Mouse (Mus musculus): Measurements from ENCODE around the gene Slc5a11.

Gene Slc5a11

GRCm38 (mm10) chr7:123283826-123284225, 69.2 kb downstream of the Slc5a11 start:
- DNase-seq (ENCODE audit: low read depth, low spot score), result peak; percentile 83

- peak; percentile 31 for DNase-seq (ENCODE audit: low read depth, low spot score)
These were observed 71.3 kb downstream of the Slc5a11 start for GRCm38 (mm10) chr7:123285896-123286295.

GRCm38 (mm10) chr7:123287903-123288302, 73.3 kb downstream of the Slc5a11 start:
- DNase-seq (ENCODE audit: low read depth, low spot score), result no peak

DNA sequence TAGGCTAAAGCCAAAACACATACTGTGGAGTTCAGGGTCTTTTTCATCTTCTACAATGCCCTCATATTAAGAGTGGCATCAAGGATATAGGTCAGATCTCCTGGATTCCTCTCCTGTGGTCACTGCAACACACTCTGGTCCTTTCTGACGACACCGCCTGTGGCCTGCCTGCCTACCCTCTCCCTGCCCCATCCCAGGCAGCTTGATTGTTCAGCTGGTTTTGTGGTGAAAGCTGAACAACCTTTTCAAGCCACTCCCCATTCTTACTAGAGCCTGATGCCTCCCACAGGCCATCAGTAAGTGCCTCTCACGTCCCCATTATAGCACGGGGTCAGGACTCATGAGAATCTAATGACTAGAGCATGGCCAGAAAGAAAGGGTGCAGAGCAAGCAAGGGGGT, 74.6 kb downstream of the Slc5a11 start:
- DNase-seq (ENCODE audit: low read depth, low spot score), result no peak

GRCm38 (mm10) chr7:123291942-123292341, 77.4 kb downstream of the Slc5a11 start:
- no peak for DNase-seq (ENCODE audit: low read depth, low spot score)

GRCm38 (mm10) chr7:123293898-123294297, 79.3 kb downstream of the Slc5a11 start:
- no peak for DNase-seq (ENCODE audit: low read depth, low spot score)

GRCm38 (mm10) chr7:123295423-123295822, 80.8 kb downstream of the Slc5a11 start:
- DNase-seq (ENCODE audit: low read depth, low spot score), result no peak

GRCm38 (mm10) chr7:123296097-123296496, 81.5 kb downstream of the Slc5a11 start:
- no peak for DNase-seq (ENCODE audit: low read depth, low spot score)

DNA sequence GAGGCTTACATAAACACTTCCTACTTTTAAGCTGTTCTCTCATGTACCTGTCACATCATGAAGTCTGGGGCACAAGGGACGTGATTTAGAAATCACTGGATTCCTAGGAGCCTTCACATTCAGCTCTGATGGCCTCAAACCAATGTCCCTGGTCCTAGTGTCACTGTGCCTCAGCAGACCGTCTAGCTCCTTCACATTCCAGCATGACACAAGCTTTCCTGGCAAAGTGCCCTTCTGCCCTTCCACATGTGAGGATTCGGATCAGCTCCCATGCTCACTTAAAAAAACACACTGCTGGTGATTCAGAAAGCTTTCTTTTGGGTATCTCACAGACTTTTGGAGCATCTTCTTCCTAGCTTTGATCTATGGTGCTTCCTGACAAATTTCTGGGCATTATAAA, 83.6 kb downstream of the Slc5a11 start:
- no peak for DNase-seq (ENCODE audit: low read depth, low spot score)

DNA sequence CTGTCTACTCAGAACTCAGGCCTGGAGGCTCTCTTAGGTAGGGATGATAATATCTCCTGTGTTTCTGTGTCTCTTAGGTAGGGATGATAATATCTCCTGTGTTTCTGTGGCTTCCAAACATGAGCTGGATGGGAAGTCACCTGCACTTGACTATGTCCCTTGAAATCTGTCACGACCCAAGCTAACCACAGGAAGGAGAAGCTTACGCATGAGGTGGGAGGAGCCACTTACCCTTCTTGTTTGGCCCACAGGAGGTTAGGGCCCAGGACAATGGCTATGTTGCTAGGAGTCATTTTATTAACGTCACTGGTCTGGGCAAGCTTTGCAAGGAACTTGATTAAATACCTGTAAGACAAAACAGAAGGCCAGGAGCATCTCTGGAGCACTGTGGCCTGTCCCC, 85.7 kb downstream of the Slc5a11 start:
- no peak for DNase-seq (ENCODE audit: low read depth, low spot score)

DNA sequence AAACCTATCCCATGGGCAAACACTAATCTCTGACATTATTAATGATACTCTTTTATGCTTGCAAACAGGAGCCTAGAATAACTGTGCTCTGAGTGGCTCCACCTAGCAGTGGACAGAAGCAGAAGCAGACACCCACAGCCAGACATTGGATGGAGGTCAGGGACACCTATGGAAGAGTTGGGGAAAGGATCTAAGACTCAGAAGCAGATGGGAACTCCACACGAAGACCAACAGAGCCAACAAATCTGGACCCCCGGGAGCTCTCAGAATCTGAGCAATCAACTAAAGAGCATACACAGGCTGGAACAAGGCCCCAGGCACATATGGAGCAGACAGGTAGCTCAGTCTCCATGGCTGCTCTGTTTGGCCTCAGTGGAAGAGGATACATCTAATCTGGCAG, 90.8 kb downstream of the Slc5a11 start:
- no peak for DNase-seq (ENCODE audit: low read depth, low spot score)

DNA sequence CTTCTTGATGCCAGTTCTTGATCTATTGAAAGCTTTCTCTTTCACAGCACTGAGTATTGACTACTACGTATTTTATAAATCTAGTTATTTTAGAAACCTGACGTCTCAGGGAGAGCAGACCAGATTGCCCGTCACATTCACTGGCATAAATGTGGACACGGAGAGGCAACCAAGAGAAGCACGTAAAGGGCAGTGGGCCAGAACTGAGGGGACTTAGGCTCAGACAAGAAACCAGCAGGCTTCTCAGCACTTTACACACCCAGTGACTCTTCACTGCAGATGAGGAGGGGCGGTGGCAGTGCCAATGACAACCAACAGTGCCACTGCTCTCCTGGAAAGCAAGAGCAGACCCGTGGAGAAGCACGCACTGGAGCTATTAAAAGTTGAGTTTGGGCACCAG, 92.7 kb downstream of the Slc5a11 start:
- DNase-seq (ENCODE audit: low read depth, low spot score), result no peak

- DNase-seq (ENCODE audit: low read depth, low spot score), result no peak
These were observed 93.4 kb downstream of the Slc5a11 start for GRCm38 (mm10) chr7:123307887-123308558.

- DNase-seq (ENCODE audit: low read depth, low spot score), result no peak
These were observed 97.3 kb downstream of the Slc5a11 start for GRCm38 (mm10) chr7:123311836-123312235.

DNA sequence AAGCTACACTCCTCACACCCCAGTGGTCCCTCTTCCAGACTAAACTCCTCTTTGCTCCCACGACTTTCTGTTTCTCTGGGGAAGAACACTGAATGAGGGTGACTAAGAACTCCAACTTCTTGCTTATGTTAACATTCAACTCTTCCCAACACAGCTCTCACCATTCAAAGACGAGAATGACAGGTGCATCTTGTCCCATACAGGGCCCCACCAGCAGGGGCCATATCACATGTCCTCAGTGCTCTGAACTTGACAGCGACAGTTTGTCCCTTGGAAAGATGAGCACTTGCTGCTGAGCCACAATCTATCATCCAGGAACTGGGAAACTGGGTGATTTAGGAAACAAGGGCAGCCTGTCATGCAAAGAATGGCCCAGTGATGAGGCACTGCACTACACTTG, 98.2 kb downstream of the Slc5a11 start:
- DNase-seq (ENCODE audit: low read depth, low spot score), result no peak

- DNase-seq (ENCODE audit: low read depth, low spot score), result no peak
These were observed 108.0 kb downstream of the Slc5a11 start for GRCm38 (mm10) chr7:123322452-123323121.
